Mouse (Mus musculus) kidney, postnatal 25 days (tissue): Measurements from ENCODE around the gene Srms.

ENCODE experiments used
- DNase-seq, 2 experiments: peaks; one replicate each; pipeline ENCODE4 v3.0.0; 2021; ENCODE audit warnings: mixed read lengths in 2 of 2

The Srms gene

DNA sequence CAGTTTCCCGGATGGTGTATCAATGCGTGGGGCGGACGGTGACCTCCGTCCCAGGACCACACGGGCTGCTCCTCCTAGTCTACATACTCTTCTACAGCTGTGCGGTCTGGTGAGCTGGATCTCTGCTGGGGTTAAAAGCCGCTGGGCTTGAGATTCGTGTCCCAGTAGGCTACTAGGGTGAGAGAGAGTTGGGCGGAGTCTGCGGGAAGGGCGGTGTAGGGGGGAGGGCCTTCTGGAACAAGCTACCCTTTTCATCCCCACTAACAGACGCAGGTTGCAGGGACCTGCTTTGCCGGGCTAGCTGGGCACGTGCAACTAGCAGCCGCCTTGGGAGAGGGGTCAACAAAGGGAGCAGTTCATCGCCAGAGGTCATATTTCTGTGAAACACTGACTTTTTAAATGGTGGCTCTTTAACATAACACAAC lies at the start of gene Srms:
Gene Srms (minus strand): TSS at position 165 of the 425 bp plus-strand sequence.
- DNase-seq, result peak; percentile 61 to 72

GRCm38 (mm10) chr2:181253248-181253647 lies 40.3 kb upstream of the Srms start:
- DNase-seq, result no peak

GRCm38 (mm10) chr2:181251841-181252240 lies 38.9 kb upstream of the Srms start:
- no peak for DNase-seq

DNA sequence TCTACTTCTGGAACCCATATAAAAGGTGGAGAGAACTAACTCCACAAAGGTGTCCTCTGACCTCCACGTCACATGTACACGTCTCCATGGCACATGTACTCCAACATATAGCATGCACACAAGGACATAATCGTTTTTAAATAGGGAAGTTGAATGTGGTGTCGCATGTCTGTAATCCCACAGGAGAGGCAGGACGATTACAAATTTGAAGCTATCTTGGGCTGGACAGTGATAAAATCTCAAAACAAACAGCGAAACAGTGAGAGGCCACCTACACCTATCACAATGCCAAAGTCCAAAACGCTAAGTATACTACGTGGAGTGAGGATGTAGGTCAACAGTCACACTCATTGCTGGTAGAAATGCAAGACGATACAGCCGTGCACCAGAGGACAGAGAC lies 36.2 kb upstream of the Srms start:
- DNase-seq, result no peak

DNA sequence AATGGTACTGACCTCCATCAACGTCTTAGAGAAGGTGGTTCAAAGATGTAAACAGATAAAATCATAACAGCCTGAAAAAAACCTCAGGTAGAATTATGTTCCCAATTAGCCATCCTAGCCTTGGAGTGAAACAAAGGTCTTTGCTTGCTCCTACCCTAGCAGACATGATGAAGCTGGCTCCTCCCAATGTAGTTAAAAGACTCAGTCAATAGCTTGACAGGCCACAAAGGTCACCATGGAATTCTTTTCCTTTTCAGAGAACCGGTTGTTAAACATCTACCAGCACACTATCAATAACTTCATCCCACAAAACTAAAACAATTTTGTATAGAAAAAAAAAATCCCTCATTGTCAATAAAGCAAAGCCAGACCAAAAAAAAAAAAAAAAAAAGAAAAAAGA lies 32.0 kb upstream of the Srms start:
- no peak for DNase-seq

- peak; percentile 42 to 48 for DNase-seq
Measured at GRCm38 (mm10) chr2:181243706-181244394, 30.9 kb upstream of the Srms start.

DNA sequence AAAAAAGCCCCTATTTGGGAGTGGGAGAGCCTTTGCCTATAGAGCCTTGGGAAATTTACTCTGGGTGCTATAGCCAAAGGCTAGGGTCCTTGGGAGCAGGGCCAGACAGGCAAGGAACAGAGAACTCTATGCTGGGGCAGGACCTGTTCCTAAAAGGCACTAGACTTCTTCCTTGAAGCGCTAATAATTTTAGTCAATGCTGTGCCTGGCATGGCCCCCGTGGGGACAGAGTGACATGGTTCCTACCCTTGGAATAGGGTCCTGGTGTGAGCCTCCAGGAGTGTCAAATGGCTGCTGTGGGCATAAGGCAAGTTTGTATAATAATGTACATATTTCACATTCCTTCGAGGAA lies 29.3 kb upstream of the Srms start:
- no peak for DNase-seq

DNA sequence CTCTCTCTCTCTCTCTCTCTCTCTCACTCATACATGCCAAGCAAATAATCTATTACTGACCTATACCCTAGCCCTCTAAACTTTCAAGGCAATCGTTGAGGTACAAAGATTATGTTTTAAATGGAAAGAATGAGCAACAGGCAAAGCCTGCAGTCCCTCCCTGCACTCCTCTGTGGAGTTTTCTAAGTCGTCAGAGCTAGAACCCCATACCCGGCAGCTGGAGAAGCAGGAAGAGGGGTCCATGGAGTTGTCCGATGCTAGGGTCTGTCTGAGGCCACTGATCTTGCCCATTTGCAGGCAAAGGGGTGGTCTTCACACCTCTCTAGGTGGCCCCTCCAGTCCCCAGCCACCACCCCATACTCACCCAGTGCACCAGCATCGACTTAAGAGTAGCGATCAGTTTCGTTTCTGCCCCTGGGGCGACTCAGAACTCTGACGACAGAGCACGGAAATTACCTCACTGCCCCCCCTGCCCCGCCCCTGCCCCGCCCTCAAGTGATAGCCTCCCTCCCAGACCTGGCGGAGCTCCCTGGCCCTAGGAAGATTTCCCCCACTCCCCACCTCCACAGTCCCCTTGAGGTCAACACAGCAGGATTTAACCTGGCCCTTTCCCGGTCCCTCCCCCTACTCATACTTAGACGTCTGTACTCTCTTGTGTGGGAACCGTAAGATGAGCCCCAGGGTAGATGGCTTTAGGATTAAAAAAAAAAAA lies 28.8 kb upstream of the Srms start, which contains the start of gene Helz2:
Gene Helz2 (minus strand): TSS at position 426 of the 712 bp plus-strand sequence.
- peak; percentile 65 to 79 for DNase-seq

DNA sequence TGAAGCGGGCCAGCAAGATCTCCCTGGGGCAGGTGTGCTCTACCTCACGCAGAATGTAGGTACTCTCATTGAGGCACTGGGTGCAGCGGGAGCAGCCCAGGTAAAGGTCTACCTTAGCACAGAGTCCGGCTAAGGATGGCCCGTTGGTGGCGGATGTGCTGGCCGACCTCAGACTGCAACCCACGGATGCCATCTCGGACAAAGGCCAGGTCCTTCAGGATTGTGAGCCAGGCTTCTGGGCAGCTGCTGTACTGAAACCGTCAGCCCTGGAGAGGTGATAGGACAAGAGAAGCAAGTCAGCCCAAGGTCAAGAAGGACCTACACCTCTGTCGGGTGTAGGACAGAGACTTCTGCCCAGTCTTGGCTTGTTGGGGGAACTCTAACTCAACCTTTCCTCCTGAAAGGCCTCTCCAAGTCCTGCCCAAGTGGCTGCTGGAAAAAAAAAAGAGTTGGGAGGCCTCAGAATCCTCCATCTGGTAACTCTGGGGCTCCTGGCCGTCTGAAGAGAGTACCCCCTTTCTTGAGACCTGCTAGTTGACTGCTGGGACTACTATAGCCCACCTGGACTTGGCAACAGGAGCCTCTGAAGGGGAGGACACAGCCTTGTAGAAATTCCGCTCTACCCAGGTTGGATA lies 27.9 kb upstream of the Srms start:
- DNase-seq, result peak in 1 of 2 experiments; percentile 28

GRCm38 (mm10) chr2:181239261-181239660 lies 26.3 kb upstream of the Srms start:
- peak in 1 of 2 experiments; percentile 36 for DNase-seq

GRCm38 (mm10) chr2:181238861-181239260 lies 25.9 kb upstream of the Srms start:
- DNase-seq, result peak in 1 of 2 experiments; percentile 16

DNA sequence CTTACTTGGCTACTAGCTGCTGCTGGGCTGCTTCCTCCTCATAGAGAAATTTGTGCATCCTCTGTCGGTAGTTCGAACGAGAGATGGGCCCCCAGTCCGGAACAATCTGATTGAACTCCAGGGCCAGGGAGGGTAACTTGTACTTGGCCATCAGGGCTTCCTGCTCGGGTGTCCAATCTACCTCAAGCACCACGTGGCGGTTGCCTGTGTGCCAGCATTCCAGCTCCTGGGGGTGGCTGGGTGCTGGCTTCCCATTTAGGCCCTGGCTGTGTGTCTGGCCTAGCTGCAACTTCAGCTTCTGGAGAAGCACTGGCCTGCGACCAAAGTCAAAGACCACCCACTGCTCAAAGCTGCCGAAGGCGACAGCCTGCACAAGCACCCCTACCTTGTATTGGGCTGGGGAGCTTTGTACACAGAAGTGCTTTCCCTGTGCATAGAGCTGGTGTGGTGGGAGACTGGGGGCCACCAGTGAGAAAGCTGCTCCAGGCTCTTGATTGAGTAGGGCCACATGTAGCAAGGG lies 25.2 kb upstream of the Srms start:
- peak in 1 of 2 experiments; percentile 58 for DNase-seq

- peak in 1 of 2 experiments; percentile 34 for DNase-seq
Measured at GRCm38 (mm10) chr2:181237251-181238014, 24.4 kb upstream of the Srms start.

GRCm38 (mm10) chr2:181235681-181236566 lies 22.9 kb upstream of the Srms start:
- peak in 1 of 2 experiments; percentile 29 for DNase-seq

GRCm38 (mm10) chr2:181234680-181235079 lies 21.7 kb upstream of the Srms start:
- DNase-seq, result peak in 1 of 2 experiments; percentile 18

DNA sequence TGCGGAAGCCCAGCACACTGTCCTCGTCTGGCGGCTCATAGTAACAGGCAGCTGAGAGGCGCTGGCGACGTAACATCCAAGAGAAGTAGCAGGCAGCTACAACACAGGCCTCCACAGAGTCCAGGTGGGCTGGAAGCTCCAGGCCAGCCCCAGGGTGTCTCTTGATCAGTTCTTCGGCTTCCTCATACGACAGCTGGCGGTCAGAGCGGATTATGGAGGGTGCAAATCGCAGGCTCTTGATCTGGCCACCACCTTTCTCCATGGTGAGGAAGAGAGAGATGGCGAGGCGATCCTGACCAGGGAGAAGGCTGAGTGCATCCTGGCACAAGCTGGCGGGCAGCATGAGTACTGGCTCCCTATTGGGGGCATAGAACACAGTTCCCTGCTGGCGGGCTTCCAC lies 20.5 kb upstream of the Srms start:
- DNase-seq, result peak in 1 of 2 experiments; percentile 27

DNA sequence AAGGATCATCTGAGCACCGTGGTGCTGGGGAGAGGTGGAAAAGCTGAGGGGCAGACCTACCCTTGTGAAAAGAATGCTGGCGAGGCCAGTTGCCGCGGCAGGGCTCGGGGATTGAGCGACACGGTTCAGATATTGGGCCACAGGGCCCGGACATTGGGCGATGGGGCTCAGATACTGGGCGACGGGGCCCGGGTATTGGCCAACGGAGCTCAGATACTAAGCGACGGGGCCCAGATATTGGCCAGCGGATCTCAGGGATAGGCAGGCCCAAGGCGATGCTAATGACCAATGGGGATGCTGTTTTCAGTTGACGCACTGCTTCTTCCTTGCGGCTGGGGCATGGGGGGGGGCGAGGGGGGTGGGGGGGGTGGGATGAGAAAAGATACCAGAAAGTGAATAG lies 18.2 kb upstream of the Srms start:
- peak in 1 of 2 experiments; percentile 27 for DNase-seq

GRCm38 (mm10) chr2:181228335-181228734 lies 15.3 kb upstream of the Srms start:
- DNase-seq, result peak in 1 of 2 experiments; percentile 25

GRCm38 (mm10) chr2:181227122-181227521 lies 14.1 kb upstream of the Srms start:
- DNase-seq, result no peak

- no peak for DNase-seq
Measured at GRCm38 (mm10) chr2:181224994-181225393, 12.0 kb upstream of the Srms start.

- DNase-seq, result peak in 1 of 2 experiments; percentile 49
Measured at GRCm38 (mm10) chr2:181220361-181220760, 7.4 kb upstream of the Srms start.
